Mouse (Mus musculus): ENCODE results near the gene Baiap2. TPM values are rescaled to one million over a fixed set of nuclear protein-coding genes. Genes with fewer than 3 reads are reported as not detected.

Baiap2 gene
- total and polyA plus RNA-seq, 3 experiments: 5.8 to 10.9 (median 10.3) TPM

GRCm38 (mm10) chr11:120046553-120047191, 104.1 kb downstream of the Baiap2 start, which contains the start of gene Aatk:
Gene Aatk, minus strand, starts transcription at chr11:120047167.
- peak within 1 kb of the TSS; percentile 61 for H3K4me3 ChIP-seq
- H3K9ac ChIP-seq (ENCODE audit: low read depth, low read length): peak within 1 kb of the TSS; percentile 73
- peaks cover 9% of the 10 kb centered on the region for H3K27me3 ChIP-seq (ENCODE audit: control insufficient read depth, insufficient read depth, low read length)
- DNase-seq: peak in 1 of 2 experiments; percentile 51
- 4% methylated on average over 63 of the region's 63 CpGs for WGBS
- H3K36me3 ChIP-seq (ENCODE audit: control insufficient read depth, insufficient read depth, low read length): no peaks in the 10 kb centered on the region
- no peaks in the 10 kb centered on the region for H3K79me2 ChIP-seq (replicated peaks; ENCODE audit: control insufficient read depth, insufficient read depth, low read length)
- peak within 1 kb of the TSS; percentile 60 for H3K27ac ChIP-seq
- intact Hi-C loops (cut with DNase I): no loop called here
- peaks cover 12% of the 10 kb centered on the region for H3K4me1 ChIP-seq (ENCODE audit: control insufficient read depth, insufficient read depth, low read length)
- TF ChIP-seq POLR2A (IDR thresholded peaks at IDR 0.05; ENCODE audit: insufficient read depth, low read depth, low read length) (no peak), CTCF (IDR thresholded peaks at IDR 0.05) (no peak)

- peak overlapping the region; percentile 41; the same call in 1 of the 2 replicates for H3K9ac ChIP-seq (ENCODE audit: low read depth, low read length)
- H3K36me3 ChIP-seq (ENCODE audit: control insufficient read depth, insufficient read depth, low read length): no peaks in the 10 kb centered on the region
- intact Hi-C loops (cut with DNase I): no loop called here
- no peak overlapping the region for H3K4me3 ChIP-seq
- no peaks in the 10 kb centered on the region for H3K79me2 ChIP-seq (replicated peaks; ENCODE audit: control insufficient read depth, insufficient read depth, low read length)
- H3K27me3 ChIP-seq (ENCODE audit: control insufficient read depth, insufficient read depth, low read length): peaks cover 9% of the 10 kb centered on the region
- no peak for DNase-seq
- WGBS: 36% methylated on average over 23 of the region's 23 CpGs
- peaks cover 6% of the 10 kb centered on the region for H3K4me1 ChIP-seq (ENCODE audit: control insufficient read depth, insufficient read depth, low read length)
- no peak for TF ChIP-seq EP300 (IDR thresholded peaks at IDR 0.05; ENCODE audit: insufficient read depth, low read depth, low read length)
- no peak for TF ChIP-seq POLR2A (IDR thresholded peaks at IDR 0.05; ENCODE audit: insufficient read depth, low read depth, low read length)
- no peak for TF ChIP-seq CTCF (IDR thresholded peaks at IDR 0.05)
- no peak overlapping the region for H3K27ac ChIP-seq
Measured at GRCm38 (mm10) chr11:120047531-120048251, 105.1 kb downstream of the Baiap2 start.

- peaks cover 4% of the 10 kb centered on the region for H3K4me1 ChIP-seq (ENCODE audit: control insufficient read depth, insufficient read depth, low read length)
- TF ChIP-seq EP300 (IDR thresholded peaks at IDR 0.05; ENCODE audit: insufficient read depth, low read depth, low read length) (no peak), POLR2A (IDR thresholded peaks at IDR 0.05; ENCODE audit: insufficient read depth, low read depth, low read length) (no peak), CTCF (IDR thresholded peaks at IDR 0.05) (no peak)
- H3K27ac ChIP-seq: no peak overlapping the region
- no peaks in the 10 kb centered on the region for H3K36me3 ChIP-seq (ENCODE audit: control insufficient read depth, insufficient read depth, low read length)
- H3K9ac ChIP-seq (ENCODE audit: low read depth, low read length): no peak overlapping the region
- H3K79me2 ChIP-seq (replicated peaks; ENCODE audit: control insufficient read depth, insufficient read depth, low read length): no peaks in the 10 kb centered on the region
- DNase-seq: no peak
- intact Hi-C loops (cut with DNase I): no loop called here
- H3K4me3 ChIP-seq: no peak overlapping the region
- WGBS: 25% methylated on average over 23 of the region's 23 CpGs
- H3K27me3 ChIP-seq (ENCODE audit: control insufficient read depth, insufficient read depth, low read length): peaks cover 9% of the 10 kb centered on the region
Measured at GRCm38 (mm10) chr11:120048252-120048556, 105.6 kb downstream of the Baiap2 start.

GRCm38 (mm10) chr11:120049067-120049466, 106.5 kb downstream of the Baiap2 start:
- H3K4me1 ChIP-seq (ENCODE audit: control insufficient read depth, insufficient read depth, low read length): peaks cover 4% of the 10 kb centered on the region
- H3K79me2 ChIP-seq (replicated peaks; ENCODE audit: control insufficient read depth, insufficient read depth, low read length): no peaks in the 10 kb centered on the region
- intact Hi-C loops (cut with DNase I): no loop called here
- no peak overlapping the region for H3K27ac ChIP-seq
- no peak for TF ChIP-seq CTCF (IDR thresholded peaks at IDR 0.05)
- TF ChIP-seq EP300 (IDR thresholded peaks at IDR 0.05; ENCODE audit: insufficient read depth, low read depth, low read length): no peak
- TF ChIP-seq POLR2A (IDR thresholded peaks at IDR 0.05; ENCODE audit: insufficient read depth, low read depth, low read length): no peak
- 78% methylated on average over 8 of the region's 8 CpGs for WGBS
- no peak overlapping the region for H3K9ac ChIP-seq (ENCODE audit: low read depth, low read length)
- H3K27me3 ChIP-seq (ENCODE audit: control insufficient read depth, insufficient read depth, low read length): peaks cover 9% of the 10 kb centered on the region
- no peak overlapping the region for H3K4me3 ChIP-seq
- no peaks in the 10 kb centered on the region for H3K36me3 ChIP-seq (ENCODE audit: control insufficient read depth, insufficient read depth, low read length)
- peak in 1 of 2 experiments; percentile 36 for DNase-seq

GRCm38 (mm10) chr11:120051124-120051811, 108.7 kb downstream of the Baiap2 start:
- H3K27ac ChIP-seq: no peak overlapping the region; the same call in 1 of the 2 replicates
- no peaks in the 10 kb centered on the region for H3K79me2 ChIP-seq (replicated peaks; ENCODE audit: control insufficient read depth, insufficient read depth, low read length)
- no peak overlapping the region for H3K4me3 ChIP-seq
- H3K36me3 ChIP-seq (ENCODE audit: control insufficient read depth, insufficient read depth, low read length): no peaks in the 10 kb centered on the region
- TF ChIP-seq EP300 (IDR thresholded peaks at IDR 0.05; ENCODE audit: insufficient read depth, low read depth, low read length): no peak
- TF ChIP-seq POLR2A (IDR thresholded peaks at IDR 0.05; ENCODE audit: insufficient read depth, low read depth, low read length): no peak
- no peak for TF ChIP-seq CTCF (IDR thresholded peaks at IDR 0.05)
- no peak overlapping the region for H3K9ac ChIP-seq (ENCODE audit: low read depth, low read length)
- DNase-seq: no peak
- intact Hi-C loops (cut with DNase I): no loop called here
- peaks cover 9% of the 10 kb centered on the region for H3K27me3 ChIP-seq (ENCODE audit: control insufficient read depth, insufficient read depth, low read length)
- WGBS: 65% methylated on average over 14 of the region's 14 CpGs
- peaks cover 4% of the 10 kb centered on the region for H3K4me1 ChIP-seq (ENCODE audit: control insufficient read depth, insufficient read depth, low read length)

Data from heart, adult 2 months (tissue).